Mouse (Mus musculus) neural tube, embryonic 14.5 days (tissue): Measurements from ENCODE around the gene Serpina9. TPM values are rescaled to one million over a fixed set of nuclear protein-coding genes. Genes with fewer than 3 reads are reported as not detected.

Experiments used
- ATAC-seq: fragments of 200-750 bp; cut with Nextera tagmentation; 2 replicates; pipeline ENCODE4 v1.8.0; 2017; ENCODE audit warnings: low read depth, mild to moderate bottlenecking, moderate TSS enrichment, moderate library complexity
- H3K27ac ChIP-seq: fragments of 300-500 bp; sonication (generic); 2 replicates; pipeline ENCODE4 v1.5.1; 2014; ENCODE audit warnings: low read depth, mild to moderate bottlenecking, control low read depth, low read length, moderate library complexity, mixed read lengths
- H3K27me3 ChIP-seq: fragments of 300-500 bp; sonication (generic); 2 replicates; pipeline ENCODE4 v1.6.1; 2014; ENCODE audit warnings: low read length; ENCODE audit not compliant: control insufficient read depth, insufficient read depth
- H3K36me3 ChIP-seq: fragments of 300-500 bp; sonication (generic); 2 replicates; pipeline ENCODE4 v1.6.1; 2014; ENCODE audit warnings: low read length, mixed read lengths; ENCODE audit not compliant: control insufficient read depth, insufficient read depth
- H3K4me1 ChIP-seq: fragments of 300-500 bp; sonication (generic); 2 replicates; pipeline ENCODE4 v1.6.1; 2014; ENCODE audit warnings: low read length; ENCODE audit not compliant: control insufficient read depth, insufficient read depth
- H3K4me2 ChIP-seq: fragments of 300-500 bp; sonication (generic); 2 replicates; pipeline ENCODE4 v1.6.1; 2014; ENCODE audit warnings: mild to moderate bottlenecking, low read depth, low read length, control low read depth
- H3K4me3 ChIP-seq: fragments of 300-500 bp; sonication (generic); 2 replicates; pipeline ENCODE4 v1.5.1; 2014; ENCODE audit warnings: low read depth, low read length, control low read depth, mixed read lengths
- H3K9ac ChIP-seq: fragments of 300-500 bp; sonication (generic); replicated peaks from 2 replicates; pipeline ENCODE4 v1.6.1; 2014; ENCODE audit warnings: low read depth, mild to moderate bottlenecking, control low read depth, low read length, mixed read lengths
- H3K9me3 ChIP-seq: fragments of 300-500 bp; sonication (generic); 2 replicates; pipeline ENCODE4 v1.6.1; 2016; ENCODE audit warnings: low read length; ENCODE audit not compliant: control insufficient read depth
- WGBS: fragments of 180-500 bp; shearing (Covaris S2); extraction: QIAGEN DNeasy Blood & Tissue Kit; methylation state at CpG from one replicate; pipeline ENCODE4 v1.1.7; 2014; 5-methylcytosine and 5-hydroxymethylcytosine counted together
- polyA plus RNA-seq: library from polyadenylated mRNA; unstranded; fragments of >200 nt; fragmentation: Nextera tagmentation; extraction: Ambion mirVana; gene quantifications from 2 replicates; pipeline ENCODE4 v1.2.1, GENCODE M21; 2014

Gene Serpina9
- not detected in 2 replicates for polyA plus RNA-seq

DNA sequence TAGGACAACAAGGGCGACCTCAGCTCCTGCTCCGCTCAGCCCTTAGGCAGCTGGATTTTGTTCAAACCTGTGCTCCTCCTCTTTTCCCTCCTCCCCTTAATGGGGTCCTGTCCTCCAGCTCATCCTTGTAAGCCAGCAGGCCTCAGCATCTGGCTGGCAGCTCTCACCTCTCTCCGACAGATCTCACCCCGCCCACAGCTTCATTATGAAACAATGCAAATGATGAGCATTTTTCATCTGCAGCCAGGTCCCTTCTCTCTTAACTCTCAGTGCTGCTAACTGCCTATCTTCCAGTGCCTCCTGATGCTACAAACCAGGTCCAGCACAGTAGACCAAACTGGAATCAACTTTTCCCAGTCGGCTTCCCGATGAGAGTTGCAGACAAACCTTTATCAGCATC lies at the start of gene Serpina9:
TSS of gene Serpina9 (minus strand) at position 136 of the 400 bp plus-strand sequence.
- 91% methylated on average over 6 of the region's 6 CpGs for WGBS
- H3K4me3 ChIP-seq: no peak within 1 kb of the TSS
- no peaks in the 10 kb centered on the region for H3K4me1 ChIP-seq
- H3K27me3 ChIP-seq: no peaks in the 10 kb centered on the region
- no peaks in the 10 kb centered on the region for H3K36me3 ChIP-seq
- H3K9ac ChIP-seq: no peak within 1 kb of the TSS
- H3K27ac ChIP-seq: no peak within 1 kb of the TSS
- no peak for ATAC-seq
- no peak within 1 kb of the TSS for H3K4me2 ChIP-seq
- no peaks in the 10 kb centered on the region for H3K9me3 ChIP-seq

DNA sequence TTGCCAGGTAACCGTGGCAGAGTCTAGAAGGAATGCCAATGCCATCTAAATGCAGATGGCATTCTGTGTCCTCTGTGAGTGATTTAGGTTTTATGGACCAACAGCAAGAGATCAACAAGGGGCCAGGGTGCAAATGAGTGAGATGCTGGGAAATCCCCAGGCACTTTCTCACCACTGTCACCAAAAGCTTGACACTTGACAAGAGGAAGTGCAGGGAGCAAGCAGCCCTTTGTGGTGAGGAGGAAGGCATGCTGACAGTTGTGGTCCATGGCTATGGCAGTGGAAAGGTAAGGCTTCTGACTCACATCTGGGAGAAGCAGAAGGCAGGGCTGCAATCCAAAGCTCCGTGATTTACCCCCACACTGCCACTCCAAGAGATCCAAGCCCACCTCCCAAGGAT lies 48.3 kb upstream of the Serpina9 start:
- Histone ChIP-seq H3K36me3 (no peaks in the 10 kb centered on the region), H3K27me3 (no peaks in the 10 kb centered on the region)
- WGBS: 37% methylated on average over 2 of the region's 2 CpGs

DNA sequence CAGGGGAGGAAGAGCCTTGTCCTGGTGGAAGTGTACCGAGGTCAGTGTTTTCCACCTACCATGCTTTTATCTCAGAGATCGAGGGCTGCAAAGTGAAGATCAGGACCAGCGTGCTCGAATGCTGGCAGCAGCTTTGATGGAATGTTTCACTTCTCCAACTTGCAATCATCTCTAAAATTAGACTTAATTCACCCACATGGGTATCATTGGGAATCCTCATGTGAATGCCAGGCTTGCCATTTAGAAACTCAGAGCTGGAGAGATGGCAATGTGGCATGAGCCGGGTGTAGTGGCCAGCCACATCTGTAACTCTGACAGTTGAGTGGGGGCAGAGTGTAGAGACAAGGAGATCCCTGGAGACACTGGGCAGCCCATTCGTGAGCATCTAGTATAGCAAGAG lies 46.6 kb upstream of the Serpina9 start:
- Histone ChIP-seq H3K36me3 (no peaks in the 10 kb centered on the region), H3K4me2 (no peak overlapping the region), H3K4me3 (no peak overlapping the region), H3K4me1 (no peaks in the 10 kb centered on the region), H3K9me3 (no peaks in the 10 kb centered on the region), H3K9ac (no peak overlapping the region), H3K27me3 (no peaks in the 10 kb centered on the region), H3K27ac (no peak overlapping the region)
- WGBS: 82% methylated on average over 6 of the region's 6 CpGs
- no peak for ATAC-seq

More for the DNA sequence above, 48.3 kb upstream of the Serpina9 start:
- Histone ChIP-seq H3K9me3 (no peaks in the 10 kb centered on the region), H3K9ac (no peak overlapping the region), H3K4me3 (no peak overlapping the region), H3K27ac (no peak overlapping the region), H3K4me1 (no peaks in the 10 kb centered on the region), H3K4me2 (no peak overlapping the region)
- no peak for ATAC-seq

DNA sequence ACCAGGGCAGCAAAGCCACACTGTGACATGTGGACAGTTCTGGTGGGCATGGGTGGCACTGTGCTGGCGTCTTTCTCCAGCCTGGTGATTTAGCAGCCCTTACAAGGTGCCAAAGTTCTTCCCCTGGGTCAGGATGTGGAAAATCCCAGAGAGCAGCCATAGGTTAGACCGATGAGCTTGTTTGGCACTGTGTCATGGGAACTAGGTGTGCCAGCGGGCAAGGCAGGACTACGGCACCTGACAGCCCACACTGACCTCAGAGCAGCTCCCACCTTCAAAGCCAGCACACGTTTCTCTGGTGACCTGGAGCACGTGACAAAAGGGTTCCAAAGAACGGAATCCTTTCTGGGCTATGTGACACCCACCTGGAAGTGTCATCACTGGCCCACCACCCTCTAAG lies 44.0 kb upstream of the Serpina9 start:
- WGBS: 86% methylated on average over 7 of the region's 7 CpGs
- H3K4me1 ChIP-seq: no peaks in the 10 kb centered on the region
- no peak overlapping the region for H3K4me3 ChIP-seq

DNA sequence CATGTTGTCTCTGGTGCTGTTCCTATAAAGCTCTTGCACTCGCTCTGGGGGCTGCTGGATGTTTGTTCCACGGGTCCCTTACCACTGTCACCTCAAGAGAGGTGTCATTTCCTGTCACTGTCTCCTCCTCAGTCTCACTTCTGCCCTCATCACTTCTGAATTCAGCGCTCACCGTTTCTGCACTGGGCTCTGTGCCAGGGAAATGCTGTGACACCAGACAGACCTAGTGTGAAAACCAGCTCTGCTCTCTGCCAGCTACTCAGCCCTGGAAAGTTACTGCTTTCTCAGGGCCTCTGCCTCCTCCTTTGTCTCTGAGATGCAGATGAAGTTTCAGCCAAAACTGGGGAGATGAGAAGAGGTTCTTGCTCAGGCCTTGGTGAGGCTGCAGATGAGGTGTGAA lies 43.5 kb upstream of the Serpina9 start:
- no peak for ATAC-seq
- no peaks in the 10 kb centered on the region for H3K27me3 ChIP-seq
- H3K9me3 ChIP-seq: no peaks in the 10 kb centered on the region
- no peaks in the 10 kb centered on the region for H3K36me3 ChIP-seq
- no peak overlapping the region for H3K4me3 ChIP-seq
- no peak overlapping the region for H3K9ac ChIP-seq
- H3K27ac ChIP-seq: no peak overlapping the region
- 59% methylated on average over 4 of the region's 4 CpGs for WGBS
- no peak overlapping the region for H3K4me2 ChIP-seq
- H3K4me1 ChIP-seq: no peaks in the 10 kb centered on the region

More for the DNA sequence above, 44.0 kb upstream of the Serpina9 start:
- Histone ChIP-seq H3K4me2 (no peak overlapping the region), H3K27me3 (no peaks in the 10 kb centered on the region), H3K36me3 (no peaks in the 10 kb centered on the region), H3K9me3 (no peaks in the 10 kb centered on the region), H3K27ac (no peak overlapping the region), H3K9ac (no peak overlapping the region)
- no peak for ATAC-seq

DNA sequence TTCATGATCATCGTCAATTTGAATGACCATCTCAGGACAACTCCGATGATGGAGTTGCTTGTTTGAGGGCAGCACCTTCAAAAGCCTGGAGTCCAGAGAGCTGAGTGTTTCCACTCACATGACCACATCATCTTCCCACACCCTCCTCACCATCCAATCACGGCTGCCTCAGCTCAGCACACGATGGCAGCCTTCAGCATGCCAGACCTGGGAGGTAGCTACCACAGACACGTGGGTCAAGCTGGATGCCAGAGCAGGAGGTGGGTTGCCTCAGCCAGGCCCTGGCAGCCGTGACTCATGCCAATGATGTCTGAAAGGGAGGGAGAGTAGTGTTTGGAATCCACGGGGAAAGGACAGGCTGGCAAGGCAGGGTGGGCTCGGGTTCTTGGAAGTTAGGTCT lies 42.2 kb upstream of the Serpina9 start:
- WGBS: 94% methylated on average over 8 of the region's 8 CpGs
- no peaks in the 10 kb centered on the region for H3K9me3 ChIP-seq
- ATAC-seq: no peak

DNA sequence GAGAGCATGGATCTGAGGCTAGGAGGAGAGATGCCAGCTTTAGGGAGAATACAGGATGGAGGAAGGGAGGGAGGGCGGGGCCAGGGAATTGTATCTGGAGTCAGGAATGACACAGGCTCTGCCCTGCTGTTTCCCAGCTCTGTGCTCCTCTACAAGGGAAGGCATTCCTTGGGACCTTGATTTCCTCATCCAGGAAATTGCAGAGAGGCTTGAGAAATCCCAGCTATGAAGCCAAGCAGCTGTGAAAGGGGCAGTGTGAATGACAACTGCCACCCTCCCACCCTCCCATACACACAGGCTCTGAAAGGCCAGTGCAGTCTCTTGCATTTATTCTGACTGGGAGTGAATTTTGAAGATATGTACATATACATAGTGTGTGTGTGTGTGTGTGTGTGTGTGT lies 40.4 kb upstream of the Serpina9 start:
- Histone ChIP-seq H3K27me3 (no peaks in the 10 kb centered on the region), H3K9ac (no peak overlapping the region), H3K4me2 (no peak overlapping the region), H3K4me3 (no peak overlapping the region), H3K36me3 (no peaks in the 10 kb centered on the region), H3K9me3 (no peaks in the 10 kb centered on the region), H3K27ac (no peak overlapping the region), H3K4me1 (no peaks in the 10 kb centered on the region)
- 73% methylated on average over 1 of the region's 1 CpGs for WGBS
- no peak for ATAC-seq

More for the DNA sequence above, 42.2 kb upstream of the Serpina9 start:
- no peaks in the 10 kb centered on the region for H3K27me3 ChIP-seq
- no peaks in the 10 kb centered on the region for H3K36me3 ChIP-seq
- no peak overlapping the region for H3K4me3 ChIP-seq
- no peak overlapping the region for H3K9ac ChIP-seq
- no peak overlapping the region for H3K4me2 ChIP-seq
- H3K4me1 ChIP-seq: no peaks in the 10 kb centered on the region
- no peak overlapping the region for H3K27ac ChIP-seq

DNA sequence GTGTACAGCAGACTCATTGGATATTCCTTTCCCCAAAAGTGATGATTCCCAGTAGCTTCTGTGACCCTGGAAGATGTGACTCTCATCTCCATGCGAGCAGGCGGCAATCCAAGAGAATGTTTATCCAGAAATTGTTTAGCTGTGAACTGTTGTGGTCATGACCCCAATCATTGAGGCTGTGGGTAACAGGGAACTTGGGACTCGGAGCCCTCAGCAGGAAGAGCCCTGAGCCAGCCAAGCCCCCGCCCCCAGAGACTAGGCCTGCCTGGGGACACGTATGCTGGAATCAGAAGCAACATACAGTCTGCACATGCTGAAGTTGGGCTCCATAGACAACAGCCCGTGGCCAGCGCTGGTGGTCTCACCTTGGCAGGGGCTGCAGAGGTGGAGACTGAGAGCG lies 32.2 kb upstream of the Serpina9 start:
- no peaks in the 10 kb centered on the region for H3K36me3 ChIP-seq
- H3K4me1 ChIP-seq: no peaks in the 10 kb centered on the region
- no peak overlapping the region for H3K4me2 ChIP-seq
- H3K4me3 ChIP-seq: no peak overlapping the region
- no peaks in the 10 kb centered on the region for H3K9me3 ChIP-seq
- no peak for ATAC-seq
- no peak overlapping the region for H3K27ac ChIP-seq
- WGBS: 86% methylated on average over 8 of the region's 8 CpGs
- no peaks in the 10 kb centered on the region for H3K27me3 ChIP-seq
- no peak overlapping the region for H3K9ac ChIP-seq

DNA sequence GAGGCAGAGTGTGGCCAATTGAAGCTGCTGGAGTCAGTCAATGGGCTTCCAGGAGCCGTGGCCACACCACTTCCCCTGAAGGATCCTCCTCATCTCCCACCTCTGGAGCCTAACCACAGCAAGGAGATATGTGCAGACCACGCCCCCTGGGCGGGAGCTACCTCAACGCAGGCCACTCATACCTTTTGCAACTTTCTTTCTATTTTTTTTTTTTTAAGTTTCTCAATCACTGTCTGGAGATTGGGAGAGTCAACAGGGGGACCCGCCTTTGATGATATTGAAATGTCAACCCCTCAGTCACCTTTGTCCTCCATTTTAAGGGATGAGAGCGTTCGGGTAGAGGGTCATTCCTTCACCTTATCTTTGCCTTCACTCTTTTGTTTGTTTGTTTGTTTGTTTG lies 30.8 kb upstream of the Serpina9 start, which contains the start of gene Serpina12:
TSS of gene Serpina12 (minus strand) at position 101 of the 400 bp plus-strand sequence.
- Histone ChIP-seq H3K4me2 (no peak within 1 kb of the TSS), H3K9ac (no peak within 1 kb of the TSS), H3K4me1 (no peaks in the 10 kb centered on the region), H3K4me3 (no peak within 1 kb of the TSS), H3K9me3 (no peaks in the 10 kb centered on the region), H3K27me3 (no peaks in the 10 kb centered on the region), H3K36me3 (no peaks in the 10 kb centered on the region), H3K27ac (no peak within 1 kb of the TSS)
- 90% methylated on average over 7 of the region's 7 CpGs for WGBS
- ATAC-seq: no peak
